Mouse (Mus musculus) lung, adult 2 months (tissue): ENCODE data around the gene Scamp3.

Experiments
- CTCF ChIP-seq: fragments of 200-500 bp; IDR thresholded peaks from 2 replicates; pipeline ENCODE4 v1.5.1; 2011; ENCODE audit warnings: mild to moderate bottlenecking, low read length, control low read depth; ENCODE audit not compliant: insufficient read depth
- POLR2A ChIP-seq: fragments of 200-500 bp; IDR thresholded peaks from 2 replicates; pipeline ENCODE4 v1.6.1; 2011; ENCODE audit warnings: low read depth, mild to moderate bottlenecking, control low read depth, low read length, borderline replicate concordance; ENCODE audit errors: extremely low read depth

DNA sequence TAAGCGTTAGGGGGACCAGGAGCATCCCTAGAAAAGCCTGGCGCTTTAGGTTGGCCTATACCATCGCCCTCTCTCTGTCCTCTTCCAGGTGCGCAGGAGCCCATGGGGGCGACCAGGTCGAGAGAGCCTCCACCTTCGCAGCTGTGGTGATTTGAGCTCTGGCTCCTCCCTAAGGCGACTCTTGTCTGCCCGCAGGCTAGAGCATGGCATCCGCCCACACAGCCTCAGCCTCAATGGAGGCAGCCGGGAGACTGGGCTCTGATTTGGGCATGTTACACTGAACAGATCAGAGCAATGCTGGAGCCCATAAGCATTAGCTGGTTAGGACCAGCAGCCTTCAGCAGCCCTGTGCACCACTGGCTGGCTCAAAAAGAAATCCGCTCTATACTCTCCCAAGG is 11.2 kb downstream of the Scamp3 start:
- TF ChIP-seq POLR2A (no peak), CTCF (no peak)
